Mouse (Mus musculus) olfactory bulb, adult 2 months (tissue): ENCODE results near the gene Galnt14. TPM values are rescaled to one million over a fixed set of nuclear protein-coding genes. Genes with fewer than 3 reads are reported as not detected.

Experiments used
- H3K27ac ChIP-seq: fragments of 200-500 bp; 2 replicates; pipeline ENCODE4 v1.5.1; 2012; ENCODE audit warnings: low read depth, low read length; ENCODE audit not compliant: insufficient read depth
- H3K4me1 ChIP-seq: fragments of 200-500 bp; 2 replicates; pipeline ENCODE4 v1.6.1; 2012; ENCODE audit warnings: low read length; ENCODE audit not compliant: control insufficient read depth, insufficient read depth
- H3K4me3 ChIP-seq: fragments of 200-500 bp; 2 replicates; pipeline ENCODE4 v1.5.1; 2012; ENCODE audit warnings: mild to moderate bottlenecking, low read depth, low read length, moderate library complexity; ENCODE audit not compliant: insufficient read depth
- CTCF ChIP-seq: fragments of 200-500 bp; IDR thresholded peaks from 2 replicates; pipeline ENCODE4 v1.5.1; 2012; ENCODE audit warnings: low read depth, mild to moderate bottlenecking, low read length, moderate library complexity; ENCODE audit not compliant: insufficient read depth
- POLR2A ChIP-seq: fragments of 200-500 bp; IDR thresholded peaks from 2 replicates; pipeline ENCODE4 v1.6.1; 2012; ENCODE audit warnings: mild to moderate bottlenecking, low read depth, low read length, moderate library complexity; ENCODE audit not compliant: insufficient read depth
- WGBS: fragments of 180-500 bp; shearing (Covaris S2); methylation state at CpG from one replicate; pipeline ENCODE4 v1.1.7; 2018; 5-methylcytosine and 5-hydroxymethylcytosine counted together
- polyA plus RNA-seq: library from polyadenylated mRNA; stranded (reverse); fragments of >200 nt; gene quantifications from 2 replicates; pipeline ENCODE4 v1.2.4, GENCODE M21; 2012; ENCODE audit warnings: low replicate concordance; ENCODE audit not compliant: missing spikeins, insufficient read depth, insufficient read length

Galnt14 gene
- polyA plus RNA-seq, 1 experiment = not detected

DNA sequence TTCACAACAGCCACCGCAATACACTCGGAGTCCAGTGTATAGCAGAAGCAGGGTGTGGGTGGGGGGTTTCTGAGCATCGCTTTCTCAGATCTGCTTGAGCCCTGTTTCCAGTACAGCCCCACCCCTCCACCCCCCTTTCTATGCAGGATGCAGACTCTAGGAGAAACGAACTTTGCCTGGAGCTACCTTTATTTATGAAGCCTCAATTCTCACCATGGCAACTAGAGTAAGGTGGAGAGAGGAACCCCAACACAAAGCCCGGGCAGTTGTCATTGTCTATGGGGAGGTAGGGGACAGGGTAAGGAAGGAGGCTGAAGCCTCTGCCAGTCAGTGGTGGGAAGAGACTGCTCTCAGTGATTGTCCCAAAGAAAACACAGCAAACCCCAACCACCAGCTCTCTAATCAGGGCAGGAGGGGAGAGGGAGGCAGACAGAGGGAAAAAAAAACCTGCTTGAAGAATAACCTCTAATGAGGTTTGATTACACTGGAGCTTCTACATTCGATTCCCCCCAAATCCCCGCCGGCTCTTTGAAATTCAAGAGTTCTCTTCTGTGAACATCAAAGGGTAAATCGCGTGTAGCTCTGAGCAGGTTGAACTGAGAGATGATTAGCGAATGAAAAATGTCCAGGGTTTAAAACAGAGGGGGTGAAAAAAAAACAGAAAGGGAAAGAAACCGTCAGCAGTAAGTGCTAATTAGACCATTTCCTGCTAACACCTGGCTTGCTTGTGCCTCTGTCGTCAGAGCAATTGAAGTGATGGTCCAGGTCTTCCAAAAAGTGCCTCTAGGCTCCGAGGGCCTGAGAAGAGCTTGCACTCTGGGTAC, 169.6 kb downstream of the Galnt14 start:
- Histone ChIP-seq H3K4me1 (peaks cover 8% of the 10 kb centered on the region), H3K4me3 (no peak overlapping the region), H3K27ac (no peak overlapping the region)
- WGBS = 40% methylated on average over 14 of the region's 14 CpGs
- no peak for TF ChIP-seq POLR2A
- no peak for TF ChIP-seq CTCF

DNA sequence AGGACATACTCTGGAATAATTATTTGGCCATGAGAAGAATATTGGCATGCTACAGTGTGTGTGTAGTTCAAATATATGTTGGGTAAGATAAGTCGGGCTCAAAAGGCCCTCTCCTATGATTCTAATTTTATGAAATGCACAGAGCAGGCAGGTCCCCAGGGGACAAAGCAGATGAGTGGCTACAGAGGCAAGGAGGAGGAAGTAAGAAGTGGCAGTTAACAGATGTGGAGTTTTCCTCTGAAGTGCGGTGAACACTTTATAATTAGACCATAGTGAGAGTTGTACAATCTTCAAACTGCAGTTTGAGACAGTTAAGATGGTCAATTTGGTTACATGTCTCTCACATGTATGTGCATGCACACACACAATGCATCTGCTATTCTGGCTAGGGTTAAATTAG, 178.4 kb downstream of the Galnt14 start:
- no peak for TF ChIP-seq CTCF
- no peak for TF ChIP-seq POLR2A
- Histone ChIP-seq H3K4me3 (no peak overlapping the region), H3K27ac (no peak overlapping the region), H3K4me1 (peaks cover 4% of the 10 kb centered on the region)
- 73% methylated on average over 2 of the region's 2 CpGs for WGBS

DNA sequence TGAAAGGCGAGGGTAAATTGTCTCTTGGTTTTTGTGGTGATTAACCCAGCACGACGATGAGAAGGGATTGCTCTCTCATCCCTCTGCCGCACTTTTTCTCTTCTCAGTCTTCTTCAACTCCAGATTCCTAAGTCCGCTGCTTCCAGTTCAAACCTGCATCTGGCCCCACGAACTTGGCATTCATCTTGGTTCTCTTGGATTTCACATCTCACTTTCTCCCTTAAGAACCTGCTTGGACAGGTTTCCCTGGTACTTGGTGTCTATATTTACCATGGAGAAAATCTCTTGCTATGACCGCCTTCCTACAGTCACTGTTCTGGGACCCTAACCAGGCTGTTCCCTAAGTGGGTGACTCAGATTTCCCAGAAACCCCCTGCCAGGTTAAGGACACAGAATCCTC, 188.1 kb downstream of the Galnt14 start:
- no peak overlapping the region for H3K4me3 ChIP-seq
- WGBS = 94% methylated on average over 7 of the region's 7 CpGs
- TF ChIP-seq CTCF (no peak), POLR2A (no peak)
- H3K27ac ChIP-seq = no peak overlapping the region
- H3K4me1 ChIP-seq = no peaks in the 10 kb centered on the region

DNA sequence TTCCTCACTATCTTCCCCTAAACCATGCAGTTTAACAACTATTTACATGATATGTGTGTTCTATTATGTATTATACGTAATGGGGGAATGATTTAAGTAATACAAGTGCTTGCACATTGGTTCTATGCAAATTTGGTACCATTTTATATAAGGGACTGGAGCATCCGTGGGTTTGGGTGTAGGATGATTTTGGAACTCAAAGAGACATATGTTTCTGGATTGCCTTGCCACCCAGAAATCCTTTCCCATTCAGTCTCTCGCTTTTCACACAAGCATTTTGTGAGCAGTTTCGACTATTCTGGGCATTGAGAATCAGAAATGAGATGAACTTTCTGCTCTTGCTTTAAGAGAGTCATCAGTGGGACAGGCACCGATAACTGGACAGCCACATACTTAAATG, 190.9 kb downstream of the Galnt14 start:
- Histone ChIP-seq H3K4me3 (no peak overlapping the region), H3K27ac (no peak overlapping the region), H3K4me1 (no peaks in the 10 kb centered on the region; the same call in 1 of the 2 replicates)
- 91% methylated on average over 5 of the region's 5 CpGs for WGBS
- no peak for TF ChIP-seq CTCF
- no peak for TF ChIP-seq POLR2A

DNA sequence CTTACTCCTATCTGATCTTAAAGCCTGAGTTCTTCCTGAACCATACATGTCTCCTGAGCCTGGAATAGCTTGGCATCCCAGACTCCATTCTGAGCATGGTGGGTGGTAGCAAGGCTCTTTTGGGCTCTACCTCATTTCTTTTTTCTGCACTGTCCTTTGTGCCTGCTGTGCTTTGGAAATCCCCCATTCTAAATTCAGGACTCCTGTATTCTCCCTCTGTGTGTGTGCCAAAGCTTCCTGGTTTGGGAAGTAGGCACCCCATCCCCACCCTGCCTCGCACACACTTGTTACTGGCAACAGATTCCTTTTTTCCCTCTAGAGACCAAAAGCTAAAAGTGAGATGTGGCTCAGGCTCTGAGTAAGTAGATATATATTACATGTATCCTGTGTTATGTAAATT, 191.9 kb downstream of the Galnt14 start:
- no peak for TF ChIP-seq POLR2A
- no peak for TF ChIP-seq CTCF
- Histone ChIP-seq H3K4me1 (no peaks in the 10 kb centered on the region; the same call in 1 of the 2 replicates), H3K4me3 (no peak overlapping the region), H3K27ac (no peak overlapping the region)
- 91% methylated on average over 1 of the region's 1 CpGs for WGBS

DNA sequence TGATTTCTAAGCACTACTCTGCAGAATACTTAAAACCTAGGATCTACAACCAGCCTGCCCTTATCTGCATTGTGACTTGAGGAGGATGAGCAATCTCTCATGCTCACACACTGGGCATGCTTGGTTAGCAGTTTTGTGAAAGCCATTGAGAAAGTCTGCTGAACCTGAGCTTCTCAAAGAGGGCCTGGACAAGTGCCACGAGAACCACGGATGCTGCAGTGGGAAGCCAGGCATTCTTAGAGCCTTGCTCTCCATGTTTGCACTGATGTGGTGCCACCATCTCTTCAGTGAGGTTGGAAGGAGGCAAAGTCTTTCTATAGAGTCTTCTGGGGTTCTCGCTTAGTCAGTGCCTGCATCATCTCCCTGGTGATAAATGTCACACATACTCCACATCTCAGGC, 194.7 kb downstream of the Galnt14 start:
- Histone ChIP-seq H3K4me1 (no peaks in the 10 kb centered on the region; the same call in 1 of the 2 replicates), H3K4me3 (no peak overlapping the region), H3K27ac (no peak overlapping the region)
- TF ChIP-seq CTCF (no peak), POLR2A (no peak)
- WGBS = 76% methylated on average over 3 of the region's 3 CpGs

DNA sequence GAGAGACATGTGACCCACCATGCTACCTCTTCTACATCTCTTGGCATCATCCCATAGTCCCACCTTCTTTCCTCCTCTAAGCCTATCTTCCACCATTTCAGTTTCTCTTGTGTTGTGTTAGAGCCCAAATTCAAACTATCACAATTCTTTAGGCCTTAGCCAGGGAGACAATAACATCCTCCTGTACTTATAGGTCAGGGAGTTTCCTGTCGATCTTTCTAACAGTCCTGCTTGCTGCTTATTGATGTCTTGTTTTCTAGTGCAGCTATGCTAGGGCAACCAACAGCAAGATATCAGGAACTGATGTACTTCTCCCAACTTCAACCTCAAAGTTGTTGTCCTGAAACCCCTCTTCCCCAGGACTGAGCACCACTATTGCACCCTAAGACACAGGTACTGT, 195.4 kb downstream of the Galnt14 start:
- TF ChIP-seq CTCF (no peak), POLR2A (no peak)
- Histone ChIP-seq H3K4me1 (no peaks in the 10 kb centered on the region; the same call in 1 of the 2 replicates), H3K4me3 (no peak overlapping the region), H3K27ac (no peak overlapping the region)
- 95% methylated on average over 1 of the region's 1 CpGs for WGBS

DNA sequence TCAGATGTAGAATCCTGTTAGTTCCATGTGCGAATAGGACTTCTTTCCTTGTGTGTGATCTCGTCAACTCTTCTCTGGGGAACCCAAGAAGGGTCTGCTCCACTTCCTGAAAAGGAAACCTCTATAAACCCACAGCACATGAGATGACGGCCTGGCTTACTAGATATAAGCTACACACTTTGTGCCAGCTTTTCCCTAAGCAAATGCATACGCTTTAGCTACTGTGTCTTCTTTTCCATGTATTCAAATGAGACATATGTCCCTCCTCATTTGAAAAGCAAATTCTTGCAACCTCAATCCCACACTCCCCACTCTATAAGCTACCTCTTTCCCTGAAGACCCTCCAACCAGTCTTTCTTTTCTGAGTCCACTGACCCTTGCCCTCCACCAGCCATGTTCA, 196.0 kb downstream of the Galnt14 start:
- 90% methylated on average over 4 of the region's 4 CpGs for WGBS
- Histone ChIP-seq H3K4me3 (no peak overlapping the region), H3K4me1 (no peaks in the 10 kb centered on the region; the same call in 1 of the 2 replicates), H3K27ac (no peak overlapping the region)
- TF ChIP-seq CTCF (no peak), POLR2A (no peak)

DNA sequence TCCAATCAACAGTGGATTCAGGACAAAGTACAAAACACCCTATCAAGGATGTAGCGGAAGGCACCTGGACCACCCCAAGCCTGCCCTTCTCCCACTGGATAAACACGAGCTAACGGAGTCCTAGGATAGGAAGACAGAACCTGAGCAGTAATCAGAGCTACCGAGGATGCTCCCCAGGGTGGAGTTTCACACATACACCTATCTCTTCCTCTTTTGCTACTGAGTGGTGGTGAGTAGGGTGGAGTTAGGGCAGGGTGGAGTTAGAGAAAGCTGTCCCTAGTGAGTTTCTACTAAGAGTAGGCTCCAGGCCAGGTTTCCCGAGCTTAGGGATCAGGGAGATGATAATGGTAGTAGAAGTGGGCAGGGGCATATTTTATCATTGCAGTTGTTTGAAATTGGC, 197.4 kb downstream of the Galnt14 start:
- no peak overlapping the region for H3K27ac ChIP-seq
- TF ChIP-seq POLR2A (no peak), CTCF (no peak)
- H3K4me1 ChIP-seq = no peaks in the 10 kb centered on the region; the same call in 1 of the 2 replicates
- H3K4me3 ChIP-seq = no peak overlapping the region
- WGBS = 82% methylated on average over 5 of the region's 5 CpGs
